Mouse (Mus musculus) right cerebral cortex, postnatal 14 days (tissue): ENCODE measurements at regions not wholly inside any gene's neighbourhood (a gene's known extent, or its start where the extent isn't known, plus 50 kb on each side); places are given as distances from the start of the nearest gene placed in this dataset.

Experiments
- DNase-seq: peaks from one replicate; pipeline ENCODE4 v3.0.0; 2022

DNA sequence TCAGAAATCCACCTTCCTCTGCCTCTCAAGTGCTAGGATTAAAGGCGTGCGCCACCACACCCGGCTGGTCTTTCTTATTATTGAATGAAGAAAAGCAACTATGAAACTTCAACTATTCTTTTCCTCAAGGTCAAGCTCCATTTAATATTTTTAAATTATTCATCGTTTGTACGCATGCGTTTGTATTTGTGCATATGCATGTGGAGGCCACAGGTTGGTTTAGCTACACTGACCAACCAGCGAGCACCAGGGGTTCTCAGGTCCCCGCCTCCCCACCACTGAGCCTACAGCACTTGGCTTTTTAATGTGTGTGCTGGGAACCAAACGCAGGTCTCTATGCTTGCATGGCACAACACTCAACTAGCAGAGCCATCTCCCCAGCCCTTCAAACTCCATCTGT, 51.0 kb upstream of the Tmem252 start:
- no peak for DNase-seq

DNA sequence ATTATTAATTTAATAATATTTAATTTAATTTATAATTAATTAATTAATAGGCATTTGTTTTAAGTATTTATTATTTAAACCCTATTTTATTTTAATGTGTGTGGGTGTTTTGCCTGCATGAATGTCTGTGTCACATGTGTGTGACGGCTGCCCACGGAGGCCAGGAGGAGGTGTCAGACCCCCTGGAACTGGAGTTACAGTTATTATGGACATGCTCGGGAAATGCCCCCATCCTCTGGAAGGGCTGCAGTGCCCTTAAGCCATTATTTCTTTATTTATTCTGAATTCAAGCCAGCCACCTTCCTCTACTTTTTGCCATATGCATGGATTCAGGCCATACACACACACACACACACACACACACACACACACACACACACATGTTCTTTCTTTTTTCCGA, 51.5 kb upstream of the Tmem252 start:
- DNase-seq, result no peak

DNA sequence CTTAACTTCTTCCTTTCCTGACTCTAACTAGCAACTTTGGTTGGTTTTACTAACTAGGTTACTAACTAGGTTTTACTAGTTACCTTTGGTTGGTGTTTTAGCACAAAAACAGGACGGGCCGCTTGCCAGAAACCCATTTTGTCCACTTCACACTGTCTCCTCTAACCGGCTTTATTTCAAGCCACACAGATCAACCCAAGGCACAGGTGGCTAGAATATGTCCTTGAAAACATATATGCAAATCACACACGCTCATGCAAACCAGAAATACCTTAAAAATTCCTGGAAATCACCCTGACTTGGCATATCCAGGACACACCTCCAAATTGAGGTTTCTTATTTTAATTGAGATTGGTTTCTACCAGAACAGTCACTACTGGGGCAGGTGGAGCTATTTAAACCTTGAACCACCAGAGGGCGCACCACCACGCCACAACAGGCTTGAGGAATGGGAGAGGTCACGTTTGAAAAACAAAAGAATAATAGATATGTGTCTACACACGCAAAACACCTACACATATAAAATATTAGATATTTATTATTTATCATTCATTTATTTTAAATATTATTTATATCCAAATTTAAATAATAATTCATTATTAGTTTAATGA, 52.1 kb upstream of the Tmem252 start:
- peak; percentile 71 for DNase-seq

DNA sequence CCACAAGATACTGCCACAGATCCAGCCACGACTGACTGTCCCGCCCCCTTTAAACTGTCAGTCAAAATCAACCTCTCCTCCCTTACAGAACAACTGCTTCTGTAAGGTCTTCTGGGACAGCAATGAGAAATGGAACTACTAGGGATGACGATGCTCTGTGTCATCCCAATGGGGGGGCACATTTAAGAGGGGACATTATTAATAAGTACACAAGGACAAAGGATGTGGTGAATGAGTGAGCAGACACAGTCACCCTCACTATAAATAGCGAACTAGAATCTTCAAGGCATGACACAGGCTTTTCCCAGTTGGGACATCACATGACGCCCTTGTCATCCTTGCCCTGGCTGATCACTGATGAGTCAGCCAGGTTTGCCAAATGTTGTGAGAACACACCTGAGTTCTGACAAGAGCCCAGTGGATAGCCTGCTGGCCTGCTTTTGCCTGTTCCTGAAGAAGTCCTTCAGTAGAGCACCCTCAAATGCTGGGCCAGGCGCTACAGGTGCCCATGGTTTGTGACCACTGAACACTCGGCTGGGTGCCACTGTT, 58.0 kb upstream of the Tmem252 start:
- DNase-seq, result no peak

DNA sequence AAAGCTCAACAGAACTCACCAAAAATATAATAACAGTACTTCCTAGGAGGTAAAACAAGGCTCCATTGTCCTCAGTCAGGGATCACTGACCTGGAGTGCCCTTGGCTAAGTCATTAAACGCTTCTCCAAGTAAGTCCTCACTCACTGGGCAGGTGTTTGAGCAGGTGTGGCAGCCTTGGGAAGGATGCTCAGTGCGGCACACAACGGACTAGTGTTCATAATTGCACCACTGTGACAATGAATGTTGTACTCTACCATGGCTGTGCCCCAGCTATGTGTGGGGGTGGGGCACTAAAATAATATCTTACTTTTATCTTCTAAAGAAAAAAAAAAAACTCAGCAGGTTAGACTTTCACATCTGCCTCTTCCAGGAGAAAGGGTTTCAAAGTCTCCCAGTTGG, 52.2 kb upstream of the Pip5k1b start:
- no peak for DNase-seq

DNA sequence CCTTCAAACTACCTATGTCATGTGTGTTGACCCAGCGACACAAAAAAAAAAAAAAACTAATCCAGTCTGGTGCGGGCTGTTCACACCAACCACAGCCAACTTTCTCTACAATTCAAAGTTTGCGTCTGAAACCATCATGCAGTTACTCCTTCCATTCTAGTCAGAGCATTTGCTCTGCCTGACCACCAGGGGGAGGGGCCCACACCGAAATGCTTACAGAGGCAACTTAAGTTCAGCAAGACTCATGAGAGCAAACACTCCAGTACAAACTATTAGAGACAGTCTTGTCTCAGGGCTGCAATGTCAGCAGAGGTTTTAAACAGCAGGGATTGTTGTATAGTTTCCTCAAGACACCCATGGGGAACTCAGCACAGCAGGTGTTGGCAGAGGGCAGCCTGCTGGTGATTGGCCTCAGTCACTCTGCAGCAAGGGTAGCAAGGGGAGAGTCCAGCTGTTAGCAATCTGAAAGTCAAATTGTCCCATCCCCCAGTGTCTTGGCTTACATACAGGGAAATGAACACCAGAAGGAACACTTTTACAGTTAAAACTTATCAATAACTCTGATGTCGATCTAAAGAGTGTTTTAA, 50.8 kb upstream of the Pip5k1b start:
- no peak for DNase-seq
